Mouse (Mus musculus) kidney, postnatal 36 days (tissue): ENCODE data around the gene Tlr5.

ENCODE experiments used
- DNase-seq, 2 experiments: peaks; one replicate each; pipeline ENCODE4 v3.0.0; 2021 to 2022; ENCODE audit warnings: mixed read lengths in 2 of 2

Gene Tlr5

DNA sequence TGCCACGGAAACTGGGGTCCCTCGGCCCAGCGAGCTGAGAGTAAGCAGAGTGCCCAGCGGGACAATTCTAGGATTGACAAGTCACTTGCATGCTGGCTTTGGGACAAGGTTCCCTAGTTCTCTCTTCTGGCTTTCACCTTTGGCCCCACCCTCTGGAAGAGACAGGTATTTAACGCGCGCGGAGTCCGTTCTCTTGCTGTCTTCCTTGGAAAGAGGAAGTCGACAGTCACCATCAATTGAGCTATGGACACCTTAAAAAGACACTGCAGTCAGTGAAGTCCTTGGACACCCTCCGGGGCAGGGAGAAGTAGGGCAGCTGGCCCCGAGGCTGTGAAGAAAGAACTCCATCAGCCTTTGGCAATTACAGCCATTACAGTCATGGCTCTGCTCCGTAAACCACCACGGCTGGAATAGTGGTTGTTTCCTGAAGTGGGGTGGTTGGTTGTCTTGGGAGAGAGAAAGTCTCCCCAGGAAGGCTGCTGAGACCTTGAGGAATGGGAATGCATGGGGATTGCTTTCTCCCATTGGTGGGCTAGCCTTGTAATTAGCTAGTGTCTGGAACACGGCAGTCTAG is 546 bp downstream of the Tlr5 start:
- DNase-seq: peak; percentile 17 to 40

GRCm38 (mm10) chr1:182956186-182956960 is 1.8 kb downstream of the Tlr5 start:
- no peak for DNase-seq

- DNase-seq: peak in 1 of 2 experiments; percentile 20
These were observed 2.6 kb downstream of the Tlr5 start for GRCm38 (mm10) chr1:182957001-182957757.

- DNase-seq: no peak
These were observed 3.4 kb downstream of the Tlr5 start for GRCm38 (mm10) chr1:182957826-182958544.

GRCm38 (mm10) chr1:182958824-182959223 is 4.2 kb downstream of the Tlr5 start:
- DNase-seq: no peak

DNA sequence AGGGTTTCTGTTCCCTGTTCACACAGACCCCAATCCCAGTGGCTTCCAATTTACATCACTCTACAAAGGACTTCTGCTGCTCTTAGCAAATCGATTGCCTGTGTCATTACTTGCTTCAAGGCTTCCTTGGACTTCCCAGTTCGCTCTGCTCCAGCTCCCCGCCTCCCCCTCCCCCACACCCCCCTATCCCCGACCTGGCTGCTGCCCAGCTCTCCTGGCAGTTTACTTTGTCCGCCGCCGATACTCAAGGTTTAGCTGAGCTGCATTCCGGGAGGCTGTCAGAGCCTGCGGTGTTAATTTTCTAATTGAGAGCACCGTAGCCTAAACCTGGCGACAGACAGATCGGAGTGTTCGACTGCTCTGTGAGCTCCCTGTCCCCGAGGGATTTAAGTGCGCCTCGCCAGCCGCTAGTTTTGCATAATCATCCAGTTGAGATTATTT is 4.7 kb downstream of the Tlr5 start:
- peak; percentile 60 to 69 for DNase-seq

GRCm38 (mm10) chr1:182959811-182960455 is 5.3 kb downstream of the Tlr5 start:
- DNase-seq: peak; percentile 80 to 94

GRCm38 (mm10) chr1:182961076-182961475 is 6.5 kb downstream of the Tlr5 start:
- DNase-seq: no peak

DNA sequence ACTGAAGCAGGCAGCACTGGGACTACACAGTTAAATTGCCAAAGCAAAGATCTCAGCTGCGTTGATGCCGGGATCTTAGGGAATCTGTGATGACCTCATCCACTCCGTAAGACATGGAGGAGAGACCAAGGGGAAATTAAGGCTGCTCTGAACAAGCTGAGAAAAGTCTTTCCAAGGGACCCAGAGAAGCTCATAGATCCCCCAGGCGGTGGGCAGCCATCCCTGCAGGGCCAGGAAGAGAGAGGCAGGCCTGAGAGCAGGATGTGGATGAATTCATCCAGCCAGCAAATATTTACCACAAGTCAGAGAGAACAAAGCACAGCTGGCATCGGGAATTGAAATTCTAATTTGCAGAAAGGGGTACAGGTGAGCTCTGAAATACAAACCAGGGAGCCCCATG is 8.7 kb downstream of the Tlr5 start:
- DNase-seq: no peak

GRCm38 (mm10) chr1:182964855-182965466 is 10.4 kb downstream of the Tlr5 start:
- no peak for DNase-seq

- DNase-seq: no peak
These were observed 14.1 kb downstream of the Tlr5 start for GRCm38 (mm10) chr1:182968732-182969131.

- no peak for DNase-seq
These were observed 17.7 kb downstream of the Tlr5 start for GRCm38 (mm10) chr1:182972240-182972639.

- DNase-seq: no peak
These were observed 20.2 kb downstream of the Tlr5 start for GRCm38 (mm10) chr1:182974826-182975225.

- no peak for DNase-seq
These were observed 26.1 kb downstream of the Tlr5 start for GRCm38 (mm10) chr1:182980702-182981101.

DNA sequence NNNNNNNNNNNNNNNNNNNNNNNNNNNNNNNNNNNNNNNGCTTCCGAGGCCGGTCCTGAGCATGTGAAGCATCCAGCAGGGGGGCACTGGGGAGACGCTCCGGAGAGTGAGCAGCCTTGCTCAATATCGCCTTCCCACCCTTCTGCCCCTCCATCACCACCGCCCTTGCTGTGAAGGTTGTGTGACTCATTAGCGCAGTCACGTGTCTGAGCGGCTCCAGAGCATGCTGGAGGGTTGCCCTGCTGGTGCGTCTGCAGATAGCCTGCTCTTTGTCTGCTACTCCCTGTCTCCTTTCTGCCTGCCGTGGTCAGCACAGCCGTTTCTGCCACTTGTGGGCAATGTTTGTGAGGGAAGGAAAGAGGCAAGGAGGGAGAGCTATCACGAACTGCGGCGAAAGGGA is 28.4 kb downstream of the Tlr5 start:
- peak; percentile 83 to 92 for DNase-seq

- DNase-seq: no peak
These were observed 29.0 kb downstream of the Tlr5 start for GRCm38 (mm10) chr1:182983496-182984127.

GRCm38 (mm10) chr1:182986243-182986642 is 31.7 kb downstream of the Tlr5 start:
- no peak for DNase-seq

DNA sequence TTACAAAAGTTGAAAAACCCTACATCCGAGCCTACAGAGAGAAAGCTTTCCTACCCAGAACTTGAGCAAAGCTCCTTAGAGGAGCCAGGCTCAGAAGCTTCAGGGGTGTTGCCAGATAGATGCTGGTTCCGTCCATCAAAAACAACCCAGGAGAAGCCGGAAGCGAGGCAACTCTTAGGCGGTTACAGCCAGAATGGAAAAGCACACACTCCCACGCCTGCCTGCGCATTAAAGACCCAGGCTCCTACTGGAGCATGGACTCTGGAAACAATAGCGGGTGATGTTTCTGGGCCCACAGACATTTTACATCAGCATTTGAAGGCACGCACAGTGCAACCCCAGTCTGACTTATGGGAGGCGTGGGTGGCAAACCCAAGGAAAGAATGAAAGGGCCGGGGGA is 32.2 kb downstream of the Tlr5 start:
- DNase-seq: no peak

DNA sequence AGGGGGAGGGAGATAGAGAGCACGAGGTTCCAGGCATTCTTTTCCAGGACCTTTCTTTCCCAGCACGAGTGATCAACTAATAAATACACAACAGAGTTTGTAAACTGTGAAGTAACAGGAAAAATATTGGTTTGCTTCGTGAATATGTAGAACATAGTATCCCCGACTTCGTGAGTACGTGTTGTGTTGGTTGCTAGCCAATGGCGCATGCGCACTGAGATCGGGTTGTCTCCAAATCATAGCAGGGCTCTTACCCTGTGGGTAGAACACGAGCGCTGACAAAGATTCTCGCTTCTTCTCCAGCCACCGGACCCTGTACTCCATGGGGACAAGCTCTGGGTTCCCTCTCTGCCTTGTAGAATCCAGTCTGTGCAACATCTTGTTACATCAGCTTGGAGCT is 33.2 kb downstream of the Tlr5 start:
- no peak for DNase-seq

DNA sequence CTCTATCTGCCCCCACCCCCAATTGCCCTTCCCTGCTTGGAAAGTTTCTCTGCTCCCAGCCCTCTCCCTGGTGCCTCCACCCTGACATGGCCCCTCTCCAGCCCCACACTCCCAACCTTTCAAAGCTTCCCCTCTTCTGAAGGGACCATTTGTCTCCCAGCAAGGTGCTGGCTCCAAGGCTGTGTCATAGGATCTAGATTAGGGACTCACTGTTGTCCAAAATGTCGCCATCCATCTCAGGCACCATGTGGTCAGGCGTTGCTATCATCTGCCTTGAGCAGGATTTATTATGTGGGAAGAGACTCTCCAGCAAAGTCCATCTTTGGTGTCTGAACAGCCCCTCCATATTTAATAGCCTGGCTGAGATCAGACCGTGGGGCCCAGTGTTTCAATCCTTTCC is 34.1 kb downstream of the Tlr5 start:
- DNase-seq: no peak

- DNase-seq: no peak
These were observed 35.6 kb downstream of the Tlr5 start for GRCm38 (mm10) chr1:182990092-182990762.
